Mouse (Mus musculus) lung, adult 2 months (tissue): ENCODE measurements around the gene Golm1.

Experiments
- CTCF ChIP-seq: fragments of 200-500 bp; IDR thresholded peaks from 2 replicates; pipeline ENCODE4 v1.5.1; 2011; ENCODE audit warnings: mild to moderate bottlenecking, low read length, control low read depth; ENCODE audit not compliant: insufficient read depth
- POLR2A ChIP-seq: fragments of 200-500 bp; IDR thresholded peaks from 2 replicates; pipeline ENCODE4 v1.6.1; 2011; ENCODE audit warnings: low read depth, mild to moderate bottlenecking, control low read depth, low read length, borderline replicate concordance; ENCODE audit errors: extremely low read depth

DNA sequence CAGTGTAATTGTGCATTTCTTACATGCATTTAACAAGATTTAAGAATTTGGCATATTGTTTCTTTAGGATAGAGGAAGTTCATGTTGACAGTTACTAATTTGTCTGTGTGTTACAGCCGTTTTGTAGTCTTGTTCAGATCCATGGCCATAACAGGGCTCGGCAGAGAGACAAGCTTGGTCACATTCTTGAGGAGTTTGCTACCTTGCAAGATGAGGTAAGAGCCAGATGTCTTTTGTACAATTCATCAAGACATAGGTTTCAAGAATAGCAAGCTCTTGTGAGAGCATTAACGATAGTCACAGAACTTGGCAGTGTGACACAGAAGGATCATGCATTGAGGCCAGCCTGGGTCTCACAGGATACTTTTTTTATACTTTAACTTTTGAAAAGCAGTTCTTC is 51.2 kb downstream of the Golm1 start:
- TF ChIP-seq POLR2A (no peak), CTCF (no peak)
